Mouse (Mus musculus): ENCODE data around the gene Fcrla. TPM values are rescaled to one million over a fixed set of nuclear protein-coding genes. Genes with fewer than 3 reads are reported as not detected.
"Not testable (repeated sequence)": the region's sequence is repeated elsewhere in the genome, so short reads cannot be mapped to it uniquely, and the experiment has no call there.

Gene Fcrla
- polyA plus RNA-seq (2015; fragmentation: Nextera tagmentation; extraction: Ambion mirVana): not detected in 2 replicates

DNA sequence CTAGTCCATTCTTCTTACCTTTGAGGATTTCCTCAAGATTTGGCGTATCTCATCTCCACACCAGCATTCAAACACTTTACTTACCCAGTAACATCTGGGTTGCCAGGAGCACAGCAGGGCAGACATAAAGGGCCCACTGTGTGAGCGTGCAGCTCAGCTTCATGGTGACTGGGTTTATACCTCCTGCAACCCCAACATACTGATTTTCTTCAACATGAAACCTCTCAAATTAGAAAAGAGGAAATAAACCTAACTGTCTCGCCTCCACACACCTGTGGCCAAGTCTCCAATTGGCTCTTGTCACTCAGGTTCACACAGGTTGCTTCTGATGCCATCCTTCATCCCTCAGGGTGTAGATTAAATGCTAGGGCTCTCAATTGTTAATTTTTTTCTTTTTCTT, at the start of gene Fcrla:
TSS of gene Fcrla (minus strand) at position 206 of the 400 bp plus-strand sequence.
- no peaks in the 10 kb centered on the region for H3K9me3 ChIP-seq (ENCODE audit: control insufficient read depth, low read length)
- WGBS: 76% methylated on average over 3 of the region's 3 CpGs
- ATAC-seq: no peak
- H3K9ac ChIP-seq (replicated peaks; ENCODE audit: low read depth, low read length): no peak within 1 kb of the TSS
- H3K4me1 ChIP-seq (replicated peaks; ENCODE audit: control insufficient read depth, insufficient read depth, low read length): no peaks in the 10 kb centered on the region
- H3K27ac ChIP-seq (ENCODE audit: low read length): no peak within 1 kb of the TSS
- no peaks in the 10 kb centered on the region for H3K36me3 ChIP-seq (ENCODE audit: control insufficient read depth, insufficient read depth)
- H3K4me3 ChIP-seq (replicated peaks; ENCODE audit: low read length): no peak within 1 kb of the TSS
- H3K27me3 ChIP-seq (replicated peaks; ENCODE audit: control insufficient read depth, insufficient read depth, low read length): no peaks in the 10 kb centered on the region
- no peak within 1 kb of the TSS for H3K4me2 ChIP-seq (ENCODE audit: low read length)

GRCm38 (mm10) chr1:170976447-170976846, 49.1 kb upstream of the Fcrla start, which contains the start of gene Fcgr2b:
TSS of gene Fcgr2b (minus strand) at chr1:170976547.
- no peaks in the 10 kb centered on the region for H3K36me3 ChIP-seq (ENCODE audit: control insufficient read depth, insufficient read depth)
- H3K9ac ChIP-seq (replicated peaks; ENCODE audit: low read depth, low read length): no peak within 1 kb of the TSS
- 95% methylated on average over 5 of the region's 5 CpGs for WGBS
- no peaks in the 10 kb centered on the region for H3K27me3 ChIP-seq (replicated peaks; ENCODE audit: control insufficient read depth, insufficient read depth, low read length)
- no peak for ATAC-seq
- H3K4me1 ChIP-seq (replicated peaks; ENCODE audit: control insufficient read depth, insufficient read depth, low read length): no peaks in the 10 kb centered on the region
- no peaks in the 10 kb centered on the region for H3K9me3 ChIP-seq (ENCODE audit: control insufficient read depth, low read length)
- H3K27ac ChIP-seq (ENCODE audit: low read length): no peak within 1 kb of the TSS
- no peak within 1 kb of the TSS for H3K4me3 ChIP-seq (replicated peaks; ENCODE audit: low read length)
- H3K4me2 ChIP-seq (ENCODE audit: low read length): no peak within 1 kb of the TSS

DNA sequence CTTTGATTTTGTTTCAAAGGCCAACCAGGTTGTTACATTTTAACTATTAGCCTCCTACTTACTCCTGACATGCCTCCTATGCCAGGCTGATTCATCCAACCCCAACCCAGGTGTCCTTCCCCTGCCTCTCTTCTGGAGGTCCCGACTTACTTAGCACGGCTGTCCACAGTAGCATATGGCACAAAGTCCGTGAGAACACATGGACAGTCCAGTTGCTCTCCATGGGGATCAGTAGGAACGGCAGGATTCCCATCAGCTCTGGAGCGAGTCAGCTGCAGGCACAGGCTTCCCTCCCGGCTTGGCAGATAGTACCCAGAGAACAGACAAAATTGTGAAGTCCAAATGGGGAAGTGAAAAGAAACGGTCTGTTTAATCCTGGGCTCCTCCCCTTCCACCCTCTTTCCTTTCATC, 48.4 kb upstream of the Fcrla start:
- no peak for ATAC-seq
- no peaks in the 10 kb centered on the region for H3K27me3 ChIP-seq (replicated peaks; ENCODE audit: control insufficient read depth, insufficient read depth, low read length)
- H3K4me2 ChIP-seq (ENCODE audit: low read length): no peak overlapping the region
- no peak overlapping the region for H3K27ac ChIP-seq (ENCODE audit: low read length)
- no peaks in the 10 kb centered on the region for H3K9me3 ChIP-seq (ENCODE audit: control insufficient read depth, low read length)
- no peak overlapping the region for H3K9ac ChIP-seq (replicated peaks; ENCODE audit: low read depth, low read length)
- H3K4me1 ChIP-seq (replicated peaks; ENCODE audit: control insufficient read depth, insufficient read depth, low read length): no peaks in the 10 kb centered on the region
- WGBS: 78% methylated on average over 7 of the region's 7 CpGs
- no peak overlapping the region for H3K4me3 ChIP-seq (replicated peaks; ENCODE audit: low read length)
- no peaks in the 10 kb centered on the region for H3K36me3 ChIP-seq (ENCODE audit: control insufficient read depth, insufficient read depth)

DNA sequence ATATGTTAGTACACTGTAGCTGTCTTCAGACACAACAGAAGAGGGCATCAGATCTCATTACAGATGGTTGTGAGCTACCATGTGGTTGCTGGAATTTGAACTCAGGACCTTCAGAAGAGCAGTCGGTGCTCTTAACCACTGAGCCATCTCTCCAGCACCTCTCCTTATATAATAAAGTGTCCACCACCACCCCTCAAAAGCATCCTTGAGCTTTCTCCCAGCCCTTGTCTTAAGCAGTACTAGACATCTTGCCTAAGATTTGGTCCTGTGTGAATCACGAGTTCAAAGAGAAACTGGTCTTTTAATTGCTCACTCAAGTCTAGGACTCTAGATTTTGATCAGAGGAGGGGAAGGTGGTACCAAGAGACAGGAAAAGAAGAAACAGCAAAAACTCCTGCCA, 48.0 kb upstream of the Fcrla start:
- not testable (repeated sequence) for H3K4me1 ChIP-seq (replicated peaks; ENCODE audit: control insufficient read depth, insufficient read depth, low read length); H3K9me3 ChIP-seq (ENCODE audit: control insufficient read depth, low read length); H3K4me3 ChIP-seq (replicated peaks; ENCODE audit: low read length); H3K9ac ChIP-seq (replicated peaks; ENCODE audit: low read depth, low read length); H3K27me3 ChIP-seq (replicated peaks; ENCODE audit: control insufficient read depth, insufficient read depth, low read length); H3K4me2 ChIP-seq (ENCODE audit: low read length); ATAC-seq; H3K27ac ChIP-seq (ENCODE audit: low read length); H3K36me3 ChIP-seq (ENCODE audit: control insufficient read depth, insufficient read depth)
- 90% methylated on average over 2 of the region's 2 CpGs for WGBS

GRCm38 (mm10) chr1:170974736-170975135, 47.4 kb upstream of the Fcrla start:
- no peaks in the 10 kb centered on the region for H3K9me3 ChIP-seq (ENCODE audit: control insufficient read depth, low read length)
- no peaks in the 10 kb centered on the region for H3K36me3 ChIP-seq (ENCODE audit: control insufficient read depth, insufficient read depth)
- no peak for ATAC-seq
- H3K9ac ChIP-seq (replicated peaks; ENCODE audit: low read depth, low read length): no peak overlapping the region
- H3K4me3 ChIP-seq (replicated peaks; ENCODE audit: low read length): no peak overlapping the region
- H3K27me3 ChIP-seq (replicated peaks; ENCODE audit: control insufficient read depth, insufficient read depth, low read length): no peaks in the 10 kb centered on the region
- no peaks in the 10 kb centered on the region for H3K4me1 ChIP-seq (replicated peaks; ENCODE audit: control insufficient read depth, insufficient read depth, low read length)
- H3K4me2 ChIP-seq (ENCODE audit: low read length): no peak overlapping the region
- H3K27ac ChIP-seq (ENCODE audit: low read length): no peak overlapping the region
- WGBS: 93% methylated on average over 2 of the region's 2 CpGs

DNA sequence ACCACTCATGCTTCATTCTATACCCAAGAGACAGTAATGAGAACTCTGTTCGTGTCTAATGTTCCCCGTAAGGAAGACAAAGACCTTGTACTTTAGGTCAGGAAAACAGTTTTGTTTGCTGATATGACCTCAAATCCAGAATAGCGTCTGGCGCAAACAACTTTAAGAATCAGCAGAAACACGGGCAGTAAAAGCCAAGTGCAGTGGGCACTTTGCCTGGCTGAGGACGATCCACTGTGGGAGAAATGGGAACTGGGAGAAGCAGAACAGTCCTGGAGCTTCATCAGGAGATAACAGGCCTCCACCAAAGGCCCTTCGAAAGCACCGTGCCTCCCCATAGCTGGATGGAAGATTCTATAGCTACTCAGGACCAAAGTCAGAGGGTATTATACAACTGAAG, 46.8 kb upstream of the Fcrla start:
- no peaks in the 10 kb centered on the region for H3K9me3 ChIP-seq (ENCODE audit: control insufficient read depth, low read length)
- no peak overlapping the region for H3K4me3 ChIP-seq (replicated peaks; ENCODE audit: low read length)
- no peaks in the 10 kb centered on the region for H3K36me3 ChIP-seq (ENCODE audit: control insufficient read depth, insufficient read depth)
- H3K9ac ChIP-seq (replicated peaks; ENCODE audit: low read depth, low read length): no peak overlapping the region
- H3K4me2 ChIP-seq (ENCODE audit: low read length): no peak overlapping the region
- WGBS: 86% methylated on average over 8 of the region's 8 CpGs
- H3K27ac ChIP-seq (ENCODE audit: low read length): no peak overlapping the region
- no peaks in the 10 kb centered on the region for H3K27me3 ChIP-seq (replicated peaks; ENCODE audit: control insufficient read depth, insufficient read depth, low read length)
- H3K4me1 ChIP-seq (replicated peaks; ENCODE audit: control insufficient read depth, insufficient read depth, low read length): no peaks in the 10 kb centered on the region
- no peak for ATAC-seq

GRCm38 (mm10) chr1:170972936-170973335, 45.6 kb upstream of the Fcrla start:
- no peak overlapping the region for H3K27ac ChIP-seq (ENCODE audit: low read length)
- H3K4me2 ChIP-seq (ENCODE audit: low read length): no peak overlapping the region
- WGBS: 84% methylated on average over 4 of the region's 4 CpGs
- no peaks in the 10 kb centered on the region for H3K36me3 ChIP-seq (ENCODE audit: control insufficient read depth, insufficient read depth)
- H3K9ac ChIP-seq (replicated peaks; ENCODE audit: low read depth, low read length): no peak overlapping the region
- ATAC-seq: no peak
- H3K9me3 ChIP-seq (ENCODE audit: control insufficient read depth, low read length): no peaks in the 10 kb centered on the region
- no peak overlapping the region for H3K4me3 ChIP-seq (replicated peaks; ENCODE audit: low read length)
- no peaks in the 10 kb centered on the region for H3K27me3 ChIP-seq (replicated peaks; ENCODE audit: control insufficient read depth, insufficient read depth, low read length)
- H3K4me1 ChIP-seq (replicated peaks; ENCODE audit: control insufficient read depth, insufficient read depth, low read length): no peaks in the 10 kb centered on the region

- Histone ChIP-seq H3K27ac (ENCODE audit: low read length) (no peak overlapping the region), H3K9me3 (ENCODE audit: control insufficient read depth, low read length) (no peaks in the 10 kb centered on the region), H3K4me2 (ENCODE audit: low read length) (no peak overlapping the region), H3K4me3 (replicated peaks; ENCODE audit: low read length) (no peak overlapping the region), H3K27me3 (replicated peaks; ENCODE audit: control insufficient read depth, insufficient read depth, low read length) (no peaks in the 10 kb centered on the region), H3K4me1 (replicated peaks; ENCODE audit: control insufficient read depth, insufficient read depth, low read length) (no peaks in the 10 kb centered on the region), H3K36me3 (ENCODE audit: control insufficient read depth, insufficient read depth) (no peaks in the 10 kb centered on the region), H3K9ac (replicated peaks; ENCODE audit: low read depth, low read length) (no peak overlapping the region)
- no peak for ATAC-seq
- WGBS: 86% methylated on average over 6 of the region's 6 CpGs
These were observed 45.1 kb upstream of the Fcrla start for GRCm38 (mm10) chr1:170972494-170972893.

DNA sequence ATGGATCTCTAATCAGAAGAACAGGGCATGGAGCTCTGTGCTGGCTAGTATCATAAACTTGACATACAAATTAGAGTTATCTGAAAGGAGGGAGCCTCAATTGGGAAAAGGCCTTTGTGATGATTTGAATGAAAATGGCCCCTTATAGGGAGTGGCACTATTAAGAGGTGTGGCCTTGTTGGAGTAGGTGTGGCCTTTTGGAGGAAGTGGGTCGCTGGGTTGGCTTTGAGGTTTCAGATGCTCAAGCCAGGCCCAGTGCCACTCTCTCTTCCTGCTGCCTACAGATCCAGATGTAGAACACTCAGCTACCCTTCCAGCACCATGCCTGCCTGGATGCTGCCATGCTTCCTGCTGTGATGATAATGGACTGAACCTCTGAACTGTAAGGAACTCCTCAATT, 41.2 kb upstream of the Fcrla start:
- Histone ChIP-seq H3K27ac (ENCODE audit: low read length) (no peak overlapping the region), H3K9me3 (ENCODE audit: control insufficient read depth, low read length) (no peaks in the 10 kb centered on the region), H3K4me2 (ENCODE audit: low read length) (no peak overlapping the region), H3K9ac (replicated peaks; ENCODE audit: low read depth, low read length) (no peak overlapping the region), H3K4me3 (replicated peaks; ENCODE audit: low read length) (no peak overlapping the region), H3K36me3 (ENCODE audit: control insufficient read depth, insufficient read depth) (no peaks in the 10 kb centered on the region), H3K27me3 (replicated peaks; ENCODE audit: control insufficient read depth, insufficient read depth, low read length) (no peaks in the 10 kb centered on the region), H3K4me1 (replicated peaks; ENCODE audit: control insufficient read depth, insufficient read depth, low read length) (no peaks in the 10 kb centered on the region)
- no peak for ATAC-seq
- 86% methylated on average over 1 of the region's 1 CpGs for WGBS

GRCm38 (mm10) chr1:170967581-170967980, 40.2 kb upstream of the Fcrla start:
- no peaks in the 10 kb centered on the region for H3K9me3 ChIP-seq (ENCODE audit: control insufficient read depth, low read length)
- H3K36me3 ChIP-seq (ENCODE audit: control insufficient read depth, insufficient read depth): no peaks in the 10 kb centered on the region
- ATAC-seq: no peak
- no peak overlapping the region for H3K4me2 ChIP-seq (ENCODE audit: low read length)
- no peak overlapping the region for H3K9ac ChIP-seq (replicated peaks; ENCODE audit: low read depth, low read length)
- no peaks in the 10 kb centered on the region for H3K4me1 ChIP-seq (replicated peaks; ENCODE audit: control insufficient read depth, insufficient read depth, low read length)
- H3K27me3 ChIP-seq (replicated peaks; ENCODE audit: control insufficient read depth, insufficient read depth, low read length): no peaks in the 10 kb centered on the region
- H3K4me3 ChIP-seq (replicated peaks; ENCODE audit: low read length): no peak overlapping the region
- whole genome bisulfite sequencing: 85% methylated on average over 3 of the region's 3 CpGs
- no peak overlapping the region for H3K27ac ChIP-seq (ENCODE audit: low read length)
